Mouse (Mus musculus) kidney, postnatal 10 days (tissue): ENCODE results near the gene Ifnlr1.

Experiments
- DNase-seq: peaks from one replicate; pipeline ENCODE4 v3.0.0; 2021; ENCODE audit warnings: mixed read lengths

Gene Ifnlr1

DNA sequence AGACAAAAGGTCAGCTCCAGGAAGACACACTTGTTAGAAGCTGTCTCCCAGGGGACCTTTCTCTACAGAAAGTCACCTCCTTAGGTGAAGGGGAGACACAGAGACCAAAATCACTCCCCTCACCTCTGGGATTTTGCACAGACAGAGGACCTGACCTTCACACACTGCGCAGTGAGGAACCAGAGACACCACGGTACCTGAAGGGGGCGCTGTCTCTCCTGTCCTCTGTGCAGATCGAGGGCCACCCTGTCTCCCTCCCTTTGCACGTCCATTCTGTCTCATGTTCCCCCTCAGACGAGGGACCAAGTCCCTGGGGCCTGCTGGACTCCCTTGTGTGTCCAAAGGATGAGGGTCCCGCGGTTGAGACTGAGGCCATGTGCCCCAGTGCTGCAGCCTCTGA, 64.8 kb downstream of the Ifnlr1 start:
- DNase-seq, result no peak

- no peak for DNase-seq
These were observed 66.2 kb downstream of the Ifnlr1 start for GRCm38 (mm10) chr4:135752106-135752778.

DNA sequence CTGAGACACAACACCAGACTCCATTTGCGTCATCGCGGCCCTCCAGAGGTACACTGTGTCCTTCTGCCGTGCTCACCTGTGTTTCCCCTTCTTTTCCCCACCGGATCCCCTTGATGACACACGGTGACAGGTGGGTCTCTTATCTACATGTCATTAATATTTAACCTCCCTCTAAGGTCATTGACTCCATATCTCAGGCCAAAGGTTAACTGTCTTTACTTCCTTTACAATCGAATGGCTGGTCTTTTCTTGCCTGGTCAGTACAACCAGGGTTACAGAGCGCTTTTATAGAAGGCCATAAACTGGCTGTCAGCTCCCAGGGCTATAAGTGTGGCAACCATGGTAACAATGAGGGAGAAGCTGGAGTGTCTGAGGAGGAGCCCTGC, 66.7 kb downstream of the Ifnlr1 start:
- no peak for DNase-seq
